Mouse (Mus musculus) right cerebral cortex, adult 18-20 months (tissue): ENCODE measurements at regions not wholly inside any gene's neighbourhood (a gene's known extent, or its start where the extent isn't known, plus 50 kb on each side); places are given as distances from the start of the nearest gene placed in this dataset.
A peak's percentile ranks its signal among the peaks of the same experiment; 100 is the strongest.

ENCODE experiments used
- DNase-seq: peaks from one replicate; pipeline ENCODE4 v3.0.0; 2022; ENCODE audit warnings: mixed read lengths

- no peak for DNase-seq
Observed at GRCm38 (mm10) chr7:71289702-71290101, 61.6 kb downstream of the Gm10295 start.

DNA sequence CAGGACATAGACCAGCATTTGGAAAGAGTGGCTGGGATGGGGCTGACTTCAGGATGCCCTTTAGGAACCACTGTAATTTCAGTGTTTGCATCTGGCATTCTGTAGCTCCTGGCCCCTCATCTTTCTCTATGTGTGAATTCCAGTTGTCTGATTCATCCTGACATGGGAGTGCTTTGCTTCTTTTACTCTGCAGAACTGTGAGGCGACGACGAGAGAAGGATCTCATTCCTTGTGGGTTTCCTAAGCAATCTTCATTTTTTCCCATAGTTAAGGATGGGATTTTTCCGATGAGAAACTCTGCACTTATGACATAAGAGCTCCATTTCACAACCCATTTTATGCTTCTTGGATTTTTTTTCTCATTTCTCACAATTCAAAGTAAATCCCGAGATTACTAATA lies 62.0 kb downstream of the Gm10295 start:
- no peak for DNase-seq

GRCm38 (mm10) chr7:71287441-71287840 lies 63.8 kb downstream of the Gm10295 start:
- no peak for DNase-seq

DNA sequence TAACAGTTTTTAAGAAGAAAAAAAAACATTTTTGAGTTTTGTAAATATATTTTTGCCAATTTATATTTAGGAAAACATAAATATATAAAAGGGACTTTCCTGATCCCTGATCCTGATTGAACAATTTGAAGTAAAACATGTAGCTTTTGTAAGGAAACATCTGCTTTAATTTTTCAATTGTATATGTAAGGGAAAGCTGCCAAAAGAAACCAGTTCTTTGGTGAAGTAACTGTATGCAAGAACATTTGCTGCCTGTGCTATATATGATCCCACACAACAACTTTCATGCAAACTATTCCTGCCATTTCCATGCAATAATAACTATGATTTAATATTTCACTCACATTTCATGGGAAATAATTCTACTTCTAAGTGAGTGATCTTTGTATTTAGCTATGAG lies 67.0 kb downstream of the Gm10295 start:
- no peak for DNase-seq

DNA sequence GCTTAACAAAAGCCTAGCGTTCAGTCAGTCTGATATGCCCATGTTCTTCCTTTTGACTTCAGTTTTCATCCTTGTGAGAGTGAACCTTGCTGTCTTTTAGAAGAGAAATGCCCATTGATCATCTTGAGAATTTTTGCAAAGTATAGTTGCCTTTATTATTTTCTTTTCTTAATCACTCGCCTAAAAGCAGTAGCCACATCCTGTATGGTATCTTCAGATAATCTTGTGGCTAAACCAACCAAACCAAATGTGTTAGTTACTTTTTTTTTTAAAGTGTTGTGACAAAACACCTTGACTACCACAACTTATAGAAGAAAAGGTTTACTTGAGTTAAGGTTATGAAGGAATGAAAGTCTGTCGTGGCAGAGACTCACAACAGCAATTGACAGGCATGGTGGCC lies 67.9 kb downstream of the Gm10295 start:
- no peak for DNase-seq

DNA sequence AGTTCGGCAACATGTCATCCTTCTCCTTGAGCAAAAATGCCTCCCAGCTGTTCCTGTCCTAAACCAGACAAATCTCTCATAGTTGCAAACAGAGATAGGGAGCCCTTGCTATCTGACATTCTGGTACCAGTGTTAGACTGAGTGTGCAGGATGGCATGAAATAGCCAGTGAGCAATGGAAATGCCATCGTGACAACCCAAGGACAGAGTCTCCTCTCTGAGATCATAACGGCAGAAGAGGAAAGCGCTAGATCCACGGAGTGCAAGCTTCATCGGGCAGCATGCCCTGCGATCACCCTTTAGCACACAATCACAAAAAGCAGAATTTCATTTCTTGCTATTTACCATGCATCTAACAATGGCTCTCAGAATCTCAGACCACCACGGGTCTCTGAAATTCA lies 85.2 kb downstream of the Gm10295 start:
- DNase-seq = no peak

DNA sequence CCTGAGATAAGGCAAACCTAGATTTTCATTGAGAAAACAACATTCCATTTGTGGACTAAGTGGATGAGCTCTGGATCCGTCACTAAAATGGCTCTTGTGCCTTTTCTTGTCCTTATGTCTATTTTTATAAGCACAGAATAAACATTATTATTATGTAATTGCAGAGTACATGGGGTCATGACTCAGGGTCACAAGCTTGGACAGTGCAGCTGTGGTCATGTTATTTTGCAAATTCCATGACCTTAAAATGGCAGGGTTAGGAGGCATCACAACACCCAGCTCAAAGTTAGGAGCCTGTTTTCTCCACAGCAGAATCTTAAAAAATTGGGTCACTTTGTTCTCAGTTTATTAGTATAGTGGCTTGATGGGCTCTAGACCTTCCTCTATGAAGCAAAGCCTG lies 87.2 kb downstream of the Gm10295 start:
- no peak for DNase-seq

DNA sequence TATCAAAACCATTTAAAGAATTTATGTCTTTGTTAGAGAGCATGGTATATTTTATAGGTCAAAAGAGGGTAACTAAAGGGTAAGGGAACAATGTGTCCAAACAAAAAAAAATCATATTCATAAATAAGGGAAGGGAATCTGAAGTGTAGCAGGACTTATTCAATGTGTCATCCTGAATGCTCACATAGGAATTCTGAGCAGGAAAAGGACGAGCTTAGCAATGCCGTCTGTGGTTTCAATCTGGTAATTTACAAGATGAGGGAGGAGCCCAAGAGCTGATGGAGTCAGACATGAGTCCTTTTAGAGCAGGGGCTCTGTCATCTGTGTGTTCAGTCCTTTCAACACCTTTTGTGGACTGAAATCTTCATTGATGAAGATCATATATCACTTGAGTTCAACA lies 101.6 kb downstream of the Gm10295 start:
- no peak for DNase-seq

- no peak for DNase-seq
Observed at GRCm38 (mm10) chr7:71249216-71249615, 102.1 kb downstream of the Gm10295 start.

DNA sequence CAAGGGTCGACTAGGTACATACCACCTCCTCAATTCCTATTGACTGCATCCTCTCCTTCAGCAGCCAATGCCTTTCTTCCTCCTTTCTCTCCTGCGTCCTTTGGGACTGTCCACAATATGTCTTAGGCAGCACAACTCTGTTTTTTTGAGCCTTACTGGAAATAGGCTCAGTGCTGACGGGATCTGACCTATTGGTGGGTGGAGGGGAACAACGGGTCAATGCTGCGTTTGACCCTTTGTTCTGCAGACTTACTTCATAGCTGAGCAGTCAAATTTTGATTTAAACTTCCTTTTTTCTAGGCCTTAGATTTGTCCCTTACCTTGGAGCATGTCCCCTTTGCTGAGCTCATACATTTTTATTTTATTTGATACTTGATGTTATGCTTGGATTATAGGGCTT lies 103.4 kb downstream of the Gm10295 start:
- no peak for DNase-seq

DNA sequence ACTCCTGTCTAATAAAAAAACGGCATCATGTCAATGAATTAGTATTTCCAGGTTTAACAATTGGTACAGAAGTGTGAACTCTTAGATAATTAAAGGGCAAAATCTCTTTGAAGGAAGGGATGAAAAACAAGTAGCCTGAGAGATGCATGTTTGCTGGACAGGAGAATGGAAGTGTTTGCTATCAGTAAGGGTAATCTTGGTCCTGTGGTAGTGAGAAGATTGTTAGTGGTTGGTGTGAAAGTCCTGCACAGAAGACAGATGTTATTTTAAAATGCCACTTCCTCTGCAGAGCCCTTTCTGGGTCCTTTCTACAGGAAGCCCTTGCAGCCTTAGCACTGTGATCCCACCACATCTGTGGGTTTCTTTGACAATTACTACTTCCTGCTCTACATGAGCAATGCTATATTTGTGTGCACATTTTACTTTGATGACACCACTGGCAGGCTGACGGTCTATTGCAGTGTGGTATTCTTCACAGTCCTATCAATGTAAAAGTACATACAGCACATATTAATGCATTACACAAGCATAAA lies 108.8 kb downstream of the Gm10295 start:
- no peak for DNase-seq

GRCm38 (mm10) chr7:71239207-71239606 lies 112.1 kb downstream of the Gm10295 start:
- no peak for DNase-seq

DNA sequence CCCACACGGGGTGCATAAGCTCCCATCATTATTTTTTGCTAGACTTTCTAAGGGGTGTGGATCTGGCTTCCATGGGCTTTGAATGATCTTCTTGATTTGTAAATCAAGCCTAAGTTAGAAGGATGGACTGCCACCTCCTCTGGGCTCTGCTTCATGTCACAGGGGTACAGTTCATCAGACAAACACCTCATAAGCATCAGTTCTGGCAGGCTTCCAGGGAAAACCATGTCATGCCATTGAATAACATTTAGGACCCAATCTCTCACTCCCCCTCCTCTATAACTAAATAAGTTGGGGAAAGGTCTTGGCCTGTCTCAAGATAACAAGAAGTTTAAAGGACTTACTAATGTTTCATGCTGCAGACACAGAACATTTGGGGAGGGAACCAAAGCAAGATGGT lies 115.0 kb downstream of the Gm10295 start:
- no peak for DNase-seq

- DNase-seq = no peak
Observed at GRCm38 (mm10) chr7:71234176-71234769, 117.0 kb downstream of the Gm10295 start.

GRCm38 (mm10) chr7:71232821-71233815 lies 118.2 kb downstream of the Gm10295 start:
- no peak for DNase-seq

DNA sequence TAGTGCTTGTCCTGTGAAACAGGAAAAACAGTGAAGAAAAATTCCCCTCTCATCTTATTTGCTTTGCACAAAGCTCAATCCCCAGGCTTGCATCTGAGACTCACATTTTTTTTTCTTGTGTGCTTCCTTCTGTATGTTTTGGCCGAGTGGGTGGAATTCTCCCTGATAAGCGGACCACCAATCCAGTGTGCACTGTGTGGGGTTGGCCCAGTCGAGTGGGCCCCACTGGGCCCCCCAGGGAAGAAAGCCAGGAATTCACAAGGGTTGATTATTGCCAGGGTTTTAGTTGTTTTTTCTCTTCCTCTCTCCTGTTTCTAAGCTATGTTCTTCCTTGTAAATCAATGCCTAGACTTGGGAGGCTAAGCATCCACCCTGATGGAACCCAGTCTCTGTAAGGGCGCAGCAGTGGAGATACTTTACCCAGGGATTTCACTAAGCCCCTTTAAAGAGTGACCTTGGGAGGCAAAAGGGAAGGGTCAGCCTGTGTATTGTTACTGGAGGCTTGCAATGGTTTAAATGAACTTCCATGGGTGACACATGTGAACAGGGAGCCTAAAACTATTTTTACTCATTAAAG lies 120.3 kb downstream of the Gm10295 start:
- DNase-seq = no peak

DNA sequence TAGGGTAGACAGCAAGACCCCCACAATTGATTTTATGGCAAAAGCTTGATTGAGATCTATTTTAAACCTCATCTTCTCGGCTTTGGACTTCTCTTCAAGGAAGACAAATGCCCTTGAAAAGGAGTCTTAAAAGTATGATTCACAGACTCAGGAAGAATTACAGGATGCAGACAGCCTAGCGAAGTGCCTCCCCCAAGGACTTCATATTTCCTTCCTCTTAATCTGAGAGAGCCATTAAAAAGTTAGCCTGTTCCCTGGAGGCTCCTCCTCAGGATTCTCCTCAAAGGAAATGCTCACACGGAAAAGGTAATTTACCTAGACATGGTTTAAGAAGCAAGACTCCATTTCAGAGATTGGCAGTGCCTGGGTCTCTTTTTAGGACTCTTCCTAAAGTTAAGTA lies 122.1 kb downstream of the Gm10295 start:
- DNase-seq = no peak

DNA sequence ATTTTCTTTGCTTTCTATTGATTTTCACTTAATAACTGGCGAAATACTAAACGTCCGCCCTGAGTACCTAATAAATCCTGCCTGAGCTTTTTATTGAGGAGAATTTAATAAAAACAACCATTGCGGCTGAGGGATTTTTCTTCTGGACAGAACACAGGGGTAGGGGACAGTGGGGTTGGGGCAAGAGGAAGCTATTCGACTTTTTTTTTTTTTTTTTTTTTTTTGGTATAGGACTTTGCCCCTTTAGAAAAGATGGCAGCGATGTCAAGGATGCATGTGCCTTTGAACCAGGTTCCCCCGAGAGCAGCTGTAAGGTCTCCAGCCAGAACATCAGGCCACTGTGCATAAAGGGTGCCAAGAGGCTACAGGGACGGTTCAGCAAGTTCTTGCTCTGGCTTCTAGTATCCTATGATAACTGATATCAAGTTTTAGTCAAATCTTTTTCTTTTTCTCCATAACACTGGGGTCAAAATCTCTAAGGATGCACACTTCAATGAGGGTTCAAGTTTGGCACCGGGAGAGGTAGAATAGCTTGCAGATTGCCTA lies 126.9 kb downstream of the Gm10295 start:
- DNase-seq = no peak

GRCm38 (mm10) chr7:71223513-71224319 lies 127.6 kb downstream of the Gm10295 start:
- no peak for DNase-seq

- no peak for DNase-seq
Observed at GRCm38 (mm10) chr7:71217344-71217743, 133.9 kb downstream of the Gm10295 start.

- peak; percentile 1 for DNase-seq
Observed at GRCm38 (mm10) chr7:71216808-71217207, 134.5 kb downstream of the Gm10295 start.

DNA sequence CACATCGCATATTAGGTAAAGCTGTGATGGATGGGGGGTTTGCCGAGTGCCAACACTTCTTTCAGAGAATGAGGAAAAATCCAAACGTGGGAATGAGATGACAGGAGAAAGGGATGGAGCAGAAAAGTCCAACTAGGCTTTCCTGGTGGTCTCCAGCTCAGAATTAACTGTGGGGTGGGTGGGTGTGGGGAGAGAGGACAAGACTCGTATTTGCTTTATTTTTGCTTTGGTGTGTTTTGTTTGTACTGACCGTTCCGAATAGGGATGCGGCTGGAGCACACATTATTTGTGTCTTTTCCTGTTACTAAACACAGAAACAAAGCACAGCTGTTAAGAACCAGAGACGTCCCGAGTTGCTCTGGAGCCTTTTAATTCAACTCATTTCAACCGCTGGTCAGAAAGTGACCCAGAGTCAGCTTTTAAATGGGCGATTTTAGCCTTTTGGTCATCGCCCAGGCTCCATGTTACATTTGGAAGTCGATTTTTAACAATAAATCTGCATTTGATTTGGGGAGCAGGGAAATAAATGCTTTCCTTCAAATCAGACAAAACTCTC lies 136.7 kb downstream of the Gm10295 start:
- no peak for DNase-seq
